Mouse (Mus musculus): ENCODE measurements around the gene Baz2b. TPM values are rescaled to one million over a fixed set of nuclear protein-coding genes. Genes with fewer than 3 reads are reported as not detected.

Gene Baz2b
- polyA plus RNA-seq, 1 experiment from 2014 or later, result 56.5 TPM

GRCm38 (mm10) chr2:60109001-60109400, 100.6 kb downstream of the Baz2b start:
- ATAC-seq (replicated peaks; ENCODE audit: insufficient number of reproducible peaks, low FRiP score, low TSS enrichment, low read depth), result no peak
- no peak overlapping the region for H3K9ac ChIP-seq (replicated peaks; ENCODE audit: low read length)
- H3K27ac ChIP-seq (replicated peaks; ENCODE audit: low read depth, low read length), result no peak overlapping the region

GRCm38 (mm10) chr2:60096625-60097024, 113.0 kb downstream of the Baz2b start:
- no peaks in the 10 kb centered on the region for H3K36me3 ChIP-seq (replicated peaks; ENCODE audit: control insufficient read depth, insufficient read depth, low read depth, low read length)
- ATAC-seq (replicated peaks; ENCODE audit: insufficient number of reproducible peaks, low FRiP score, low TSS enrichment, low read depth), result no peak
- 87% methylated on average over 4 of the region's 4 CpGs for WGBS
- H3K27me3 ChIP-seq (ENCODE audit: control insufficient read depth, insufficient read depth, low read length), result no peaks in the 10 kb centered on the region
- no peak overlapping the region for H3K27ac ChIP-seq (replicated peaks; ENCODE audit: low read depth, low read length)
- H3K9ac ChIP-seq (replicated peaks; ENCODE audit: low read length), result no peak overlapping the region
- H3K4me3 ChIP-seq (ENCODE audit: low read depth, low read length), result no peak overlapping the region
- H3K4me2 ChIP-seq (ENCODE audit: low read depth, low read length), result no peak overlapping the region
- no peak for DNase-seq (ENCODE audit: low spot score)
- H3K9me3 ChIP-seq (replicated peaks; ENCODE audit: control insufficient read depth, low read length), result no peaks in the 10 kb centered on the region
- H3K4me1 ChIP-seq (ENCODE audit: control insufficient read depth, insufficient read depth, low read length), result no peaks in the 10 kb centered on the region

More at GRCm38 (mm10) chr2:60109001-60109400, 100.6 kb downstream of the Baz2b start:
- no peak for DNase-seq (ENCODE audit: low spot score)
- Histone ChIP-seq H3K36me3 (replicated peaks; ENCODE audit: control insufficient read depth, insufficient read depth, low read depth, low read length) (no peaks in the 10 kb centered on the region; the same call in 1 of the 2 replicates), H3K4me1 (ENCODE audit: control insufficient read depth, insufficient read depth, low read length) (no peaks in the 10 kb centered on the region), H3K9me3 (replicated peaks; ENCODE audit: control insufficient read depth, low read length) (no peaks in the 10 kb centered on the region), H3K4me2 (ENCODE audit: low read depth, low read length) (no peak overlapping the region), H3K4me3 (ENCODE audit: low read depth, low read length) (no peak overlapping the region), H3K27me3 (ENCODE audit: control insufficient read depth, insufficient read depth, low read length) (no peaks in the 10 kb centered on the region)
- WGBS, result 83% methylated on average over 3 of the region's 3 CpGs

GRCm38 (mm10) chr2:60090280-60090679, 119.4 kb downstream of the Baz2b start:
- no peaks in the 10 kb centered on the region for H3K27me3 ChIP-seq (ENCODE audit: control insufficient read depth, insufficient read depth, low read length)
- no peaks in the 10 kb centered on the region for H3K4me1 ChIP-seq (ENCODE audit: control insufficient read depth, insufficient read depth, low read length)
- no peak overlapping the region for H3K4me3 ChIP-seq (ENCODE audit: low read depth, low read length)
- DNase-seq (ENCODE audit: low spot score) (no peak), ATAC-seq (replicated peaks; ENCODE audit: insufficient number of reproducible peaks, low FRiP score, low TSS enrichment, low read depth) (no peak)
- no peak overlapping the region for H3K4me2 ChIP-seq (ENCODE audit: low read depth, low read length)
- 73% methylated on average over 6 of the region's 6 CpGs for WGBS
- H3K9ac ChIP-seq (replicated peaks; ENCODE audit: low read length), result no peak overlapping the region
- H3K9me3 ChIP-seq (replicated peaks; ENCODE audit: control insufficient read depth, low read length), result no peaks in the 10 kb centered on the region
- no peaks in the 10 kb centered on the region for H3K36me3 ChIP-seq (replicated peaks; ENCODE audit: control insufficient read depth, insufficient read depth, low read depth, low read length)
- no peak overlapping the region for H3K27ac ChIP-seq (replicated peaks; ENCODE audit: low read depth, low read length)

GRCm38 (mm10) chr2:60089528-60090247, 120.0 kb downstream of the Baz2b start:
- H3K9me3 ChIP-seq (replicated peaks; ENCODE audit: control insufficient read depth, low read length), result no peaks in the 10 kb centered on the region
- no peak overlapping the region for H3K27ac ChIP-seq (replicated peaks; ENCODE audit: low read depth, low read length)
- 70% methylated on average over 15 of the region's 15 CpGs for WGBS
- H3K4me1 ChIP-seq (ENCODE audit: control insufficient read depth, insufficient read depth, low read length), result no peaks in the 10 kb centered on the region
- no peak overlapping the region for H3K9ac ChIP-seq (replicated peaks; ENCODE audit: low read length)
- no peaks in the 10 kb centered on the region for H3K36me3 ChIP-seq (replicated peaks; ENCODE audit: control insufficient read depth, insufficient read depth, low read depth, low read length)
- H3K4me3 ChIP-seq (ENCODE audit: low read depth, low read length), result no peak overlapping the region
- ATAC-seq (replicated peaks; ENCODE audit: insufficient number of reproducible peaks, low FRiP score, low TSS enrichment, low read depth), result no peak
- no peaks in the 10 kb centered on the region for H3K27me3 ChIP-seq (ENCODE audit: control insufficient read depth, insufficient read depth, low read length)
- H3K4me2 ChIP-seq (ENCODE audit: low read depth, low read length), result no peak overlapping the region
- no peak for DNase-seq (ENCODE audit: low spot score)

GRCm38 (mm10) chr2:60088785-60089527, 120.7 kb downstream of the Baz2b start:
- no peaks in the 10 kb centered on the region for H3K36me3 ChIP-seq (replicated peaks; ENCODE audit: control insufficient read depth, insufficient read depth, low read depth, low read length)
- H3K4me1 ChIP-seq (ENCODE audit: control insufficient read depth, insufficient read depth, low read length), result no peaks in the 10 kb centered on the region
- H3K9ac ChIP-seq (replicated peaks; ENCODE audit: low read length), result no peak overlapping the region
- DNase-seq (ENCODE audit: low spot score), result no peak
- no peak overlapping the region for H3K27ac ChIP-seq (replicated peaks; ENCODE audit: low read depth, low read length)
- H3K4me3 ChIP-seq (ENCODE audit: low read depth, low read length), result no peak overlapping the region
- WGBS, result 88% methylated on average over 14 of the region's 14 CpGs
- H3K4me2 ChIP-seq (ENCODE audit: low read depth, low read length), result no peak overlapping the region
- no peaks in the 10 kb centered on the region for H3K27me3 ChIP-seq (ENCODE audit: control insufficient read depth, insufficient read depth, low read length)
- ATAC-seq (replicated peaks; ENCODE audit: insufficient number of reproducible peaks, low FRiP score, low TSS enrichment, low read depth), result no peak
- no peaks in the 10 kb centered on the region for H3K9me3 ChIP-seq (replicated peaks; ENCODE audit: control insufficient read depth, low read length)

- no peak overlapping the region for H3K27ac ChIP-seq (replicated peaks; ENCODE audit: low read depth, low read length)
- H3K4me2 ChIP-seq (ENCODE audit: low read depth, low read length), result no peak overlapping the region
- no peak overlapping the region for H3K9ac ChIP-seq (replicated peaks; ENCODE audit: low read length)
- ATAC-seq (replicated peaks; ENCODE audit: insufficient number of reproducible peaks, low FRiP score, low TSS enrichment, low read depth) (no peak), DNase-seq (ENCODE audit: low spot score) (no peak)
- H3K9me3 ChIP-seq (replicated peaks; ENCODE audit: control insufficient read depth, low read length), result no peaks in the 10 kb centered on the region
- H3K4me3 ChIP-seq (ENCODE audit: low read depth, low read length), result no peak overlapping the region
- WGBS, result 83% methylated on average over 8 of the region's 8 CpGs
- H3K4me1 ChIP-seq (ENCODE audit: control insufficient read depth, insufficient read depth, low read length), result no peaks in the 10 kb centered on the region
- no peaks in the 10 kb centered on the region for H3K27me3 ChIP-seq (ENCODE audit: control insufficient read depth, insufficient read depth, low read length)
- H3K36me3 ChIP-seq (replicated peaks; ENCODE audit: control insufficient read depth, insufficient read depth, low read depth, low read length), result no peaks in the 10 kb centered on the region
Observed at GRCm38 (mm10) chr2:60086197-60086903, 123.3 kb downstream of the Baz2b start.

- DNase-seq (ENCODE audit: low spot score) (no peak), ATAC-seq (replicated peaks; ENCODE audit: insufficient number of reproducible peaks, low FRiP score, low TSS enrichment, low read depth) (no peak)
- Histone ChIP-seq H3K4me3 (ENCODE audit: low read depth, low read length) (no peak overlapping the region), H3K4me1 (ENCODE audit: control insufficient read depth, insufficient read depth, low read length) (no peaks in the 10 kb centered on the region), H3K27me3 (ENCODE audit: control insufficient read depth, insufficient read depth, low read length) (no peaks in the 10 kb centered on the region), H3K36me3 (replicated peaks; ENCODE audit: control insufficient read depth, insufficient read depth, low read depth, low read length) (no peaks in the 10 kb centered on the region), H3K9ac (replicated peaks; ENCODE audit: low read length) (no peak overlapping the region), H3K4me2 (ENCODE audit: low read depth, low read length) (no peak overlapping the region), H3K27ac (replicated peaks; ENCODE audit: low read depth, low read length) (no peak overlapping the region), H3K9me3 (replicated peaks; ENCODE audit: control insufficient read depth, low read length) (no peaks in the 10 kb centered on the region)
- 100% methylated on average over 1 of the region's 1 CpGs for WGBS
Observed at GRCm38 (mm10) chr2:60084823-60085222, 124.8 kb downstream of the Baz2b start.

All from embryonic facial prominence, embryonic 11.5 days (tissue).